Mouse (Mus musculus) cerebellum, postnatal 4 days (tissue): ENCODE results near the gene Ttc21a.
"Not testable (repeated sequence)": the region's sequence is repeated elsewhere in the genome, so short reads cannot be mapped to it uniquely, and the experiment has no call there.

Source experiments
- DNase-seq, 2 experiments: peaks; one replicate each; pipeline ENCODE4 v3.0.0; 2022; ENCODE audit warnings: low spot score in 2 of 2, mixed read lengths in 1 of 2

The Ttc21a gene

DNA sequence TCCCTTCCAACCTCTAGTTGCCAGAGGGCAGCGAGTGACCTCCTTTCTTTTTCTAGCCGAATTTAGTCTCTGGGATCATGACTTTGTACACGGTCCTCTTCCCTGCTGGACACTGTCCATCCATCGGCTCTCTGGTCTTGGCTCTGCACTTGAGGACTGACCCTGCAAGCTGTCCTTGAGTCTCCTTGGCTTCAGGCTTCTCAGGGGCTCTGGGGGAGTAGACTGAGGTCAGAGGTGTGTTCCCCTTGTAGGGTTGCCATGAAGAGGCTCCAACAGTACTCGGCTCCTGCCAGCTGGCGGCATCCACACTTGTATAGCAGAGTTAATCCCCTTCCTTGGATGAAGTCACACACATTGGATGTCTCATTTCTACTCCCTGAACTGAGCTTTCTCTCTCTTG is 62.2 kb downstream of the Ttc21a start:
- no peak for DNase-seq

DNA sequence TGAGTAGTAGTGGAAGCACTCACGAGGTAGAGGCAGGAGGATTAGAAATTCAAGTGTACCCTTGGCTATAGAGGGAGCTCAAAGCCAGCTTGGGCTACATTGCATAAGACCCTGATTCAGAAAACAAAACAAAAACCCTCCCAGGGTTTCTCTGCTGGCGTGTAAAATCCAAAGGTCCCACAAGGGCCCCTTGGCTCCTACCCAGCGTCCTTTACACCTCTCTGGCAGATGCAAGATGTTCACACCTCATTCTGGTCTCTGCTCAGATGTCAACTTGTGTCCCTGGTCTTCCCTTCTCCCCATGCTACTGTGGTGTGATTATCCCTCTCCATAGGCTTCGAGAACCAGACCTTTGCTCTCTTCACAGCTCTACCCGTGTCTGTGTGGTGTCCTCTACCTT is 63.4 kb downstream of the Ttc21a start:
- DNase-seq: no peak

DNA sequence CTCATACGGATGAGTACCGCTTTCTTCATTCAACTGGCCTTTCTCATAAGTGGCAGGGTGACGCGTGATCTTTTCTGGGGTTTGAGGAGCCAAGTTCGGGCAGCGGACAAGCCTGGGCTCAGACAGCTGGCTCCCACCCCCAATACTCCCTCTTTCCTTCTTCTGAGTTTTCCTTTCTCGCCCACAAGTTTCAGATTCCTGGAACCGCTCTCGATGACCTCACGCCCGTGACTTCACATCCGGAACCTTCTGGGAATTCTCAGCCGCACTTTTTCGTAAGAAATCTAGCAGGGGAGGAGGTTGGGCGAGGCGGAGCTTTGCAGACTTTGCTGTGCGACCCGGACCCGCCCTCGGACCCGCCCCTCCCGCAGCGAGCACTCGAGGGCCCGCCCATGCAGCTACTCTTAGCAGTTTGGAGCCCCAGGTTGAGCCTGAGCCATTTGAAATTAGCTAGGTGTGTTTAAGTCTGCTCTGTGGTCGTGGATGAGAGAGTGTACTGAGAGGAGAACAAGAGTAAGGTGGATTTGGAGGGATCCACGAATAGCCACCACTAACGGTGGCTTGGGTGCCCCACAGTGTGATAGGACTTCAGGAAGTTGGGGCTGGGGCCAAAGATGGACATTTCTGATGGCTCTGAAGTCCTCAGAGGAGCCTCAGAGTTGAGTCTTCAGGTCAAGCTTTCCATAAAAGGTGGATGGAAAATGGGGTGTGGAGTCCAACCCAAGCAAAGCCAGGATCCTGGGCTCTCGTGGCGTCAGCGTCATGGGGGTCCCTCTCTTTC is 64.7 kb downstream of the Ttc21a start:
- peak in 1 of 2 experiments; percentile 32 for DNase-seq

DNA sequence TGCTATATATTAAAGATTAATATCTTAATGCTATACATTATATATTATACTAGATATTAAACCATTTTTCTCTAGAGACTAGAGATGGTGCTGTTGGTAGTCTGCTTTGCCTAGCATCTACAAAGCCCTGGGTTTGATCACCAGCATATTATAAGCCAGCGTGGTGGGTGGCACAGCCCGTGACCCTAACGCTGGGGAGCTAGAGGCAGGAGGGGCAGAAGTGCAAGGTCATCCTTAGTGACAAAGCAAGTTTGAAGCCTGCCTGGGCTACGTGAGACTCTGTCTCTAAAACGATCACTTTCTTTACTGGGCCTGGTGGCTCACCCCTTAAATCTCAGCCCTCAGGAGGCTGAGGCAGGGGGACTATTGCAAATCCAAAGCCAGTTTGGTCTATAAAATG is 65.5 kb downstream of the Ttc21a start:
- DNase-seq: no peak

DNA sequence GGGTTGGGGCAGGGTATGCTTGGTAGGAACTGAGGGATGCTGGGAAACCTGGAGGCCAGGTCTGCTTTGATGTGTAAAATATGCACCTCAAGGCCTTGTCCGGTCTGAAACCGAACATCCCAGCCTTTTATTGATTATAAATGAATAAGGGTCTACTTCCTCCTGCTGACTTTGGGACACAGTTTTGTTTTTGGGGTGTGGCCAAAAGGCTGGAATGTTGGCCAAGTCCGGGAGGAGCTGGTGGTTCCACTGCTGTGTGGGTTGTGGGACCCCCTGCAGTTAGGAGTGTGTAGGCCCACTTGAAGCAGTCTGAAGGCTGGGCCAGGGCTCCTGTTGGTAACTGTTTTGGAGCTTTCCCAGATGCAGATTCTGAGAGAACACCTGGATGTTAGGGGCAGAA is 68.5 kb downstream of the Ttc21a start:
- DNase-seq: no peak

DNA sequence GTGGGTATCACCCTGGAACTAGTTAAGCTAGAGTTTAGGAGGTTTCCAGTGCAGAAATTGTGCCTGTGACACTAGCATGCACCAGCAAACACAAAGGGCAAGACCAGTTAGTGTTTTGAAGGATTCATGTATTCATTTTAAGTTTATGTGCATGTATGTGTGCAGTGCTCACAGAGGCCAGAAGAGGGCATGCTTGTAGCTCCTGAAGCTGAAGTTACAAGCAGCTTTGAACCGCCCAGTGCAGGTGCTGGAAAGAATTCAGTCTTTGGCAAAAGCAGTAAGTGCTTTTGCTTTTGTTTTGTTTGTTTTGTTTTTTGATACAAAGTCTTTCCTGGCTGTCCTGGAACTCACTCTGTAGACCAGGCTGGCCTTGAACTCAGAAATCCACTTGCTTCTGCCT is 70.4 kb downstream of the Ttc21a start:
- no peak for DNase-seq

DNA sequence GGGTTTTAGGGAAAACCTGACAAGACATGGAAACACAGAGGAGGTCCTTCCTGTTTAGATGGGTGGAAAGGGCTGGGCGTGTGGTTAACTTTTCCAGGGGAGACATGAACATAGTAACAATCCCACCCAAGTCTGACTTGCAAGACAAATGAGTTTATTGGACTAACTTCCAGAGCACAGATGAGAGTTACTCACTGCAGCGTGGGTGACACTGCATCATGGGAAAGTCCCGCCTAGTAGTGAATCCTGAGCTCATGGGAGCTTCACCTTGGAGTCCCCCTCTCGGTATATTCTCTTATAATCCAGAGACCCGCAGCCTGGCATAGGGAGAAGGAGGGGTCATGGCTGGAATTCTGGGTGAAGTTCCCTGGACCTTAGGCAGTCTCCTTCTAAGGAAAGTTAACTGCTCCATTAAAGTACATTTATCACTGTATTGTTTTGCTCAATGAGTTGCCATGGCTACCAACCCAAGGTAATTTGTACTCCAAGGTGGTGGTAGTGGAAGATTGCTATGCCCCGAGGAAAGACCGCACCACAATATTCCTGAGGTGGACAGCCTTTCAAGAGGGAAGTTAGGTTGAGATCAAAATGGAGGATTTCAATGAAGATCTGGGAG is 71.9 kb downstream of the Ttc21a start:
- no peak for DNase-seq

DNA sequence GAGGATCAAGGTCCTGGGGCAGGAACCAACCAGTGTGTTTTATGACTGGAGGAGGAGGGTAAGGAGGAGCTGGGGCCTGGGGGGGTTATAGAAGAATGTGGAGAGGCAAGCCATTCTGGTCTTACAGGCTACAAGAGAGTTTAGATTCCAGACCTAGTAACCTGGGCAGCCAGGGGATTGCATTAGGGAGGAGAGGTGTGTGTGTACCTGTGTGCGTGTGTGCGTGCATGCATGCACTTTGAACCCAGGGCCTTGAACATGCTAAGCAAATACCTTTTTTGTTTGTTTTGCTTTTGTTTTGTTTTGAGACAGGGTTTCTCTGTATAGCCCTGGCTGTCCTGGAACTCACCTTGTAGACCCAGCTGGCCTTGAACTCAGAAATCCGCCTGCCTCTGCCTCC is 72.5 kb downstream of the Ttc21a start:
- no peak for DNase-seq

DNA sequence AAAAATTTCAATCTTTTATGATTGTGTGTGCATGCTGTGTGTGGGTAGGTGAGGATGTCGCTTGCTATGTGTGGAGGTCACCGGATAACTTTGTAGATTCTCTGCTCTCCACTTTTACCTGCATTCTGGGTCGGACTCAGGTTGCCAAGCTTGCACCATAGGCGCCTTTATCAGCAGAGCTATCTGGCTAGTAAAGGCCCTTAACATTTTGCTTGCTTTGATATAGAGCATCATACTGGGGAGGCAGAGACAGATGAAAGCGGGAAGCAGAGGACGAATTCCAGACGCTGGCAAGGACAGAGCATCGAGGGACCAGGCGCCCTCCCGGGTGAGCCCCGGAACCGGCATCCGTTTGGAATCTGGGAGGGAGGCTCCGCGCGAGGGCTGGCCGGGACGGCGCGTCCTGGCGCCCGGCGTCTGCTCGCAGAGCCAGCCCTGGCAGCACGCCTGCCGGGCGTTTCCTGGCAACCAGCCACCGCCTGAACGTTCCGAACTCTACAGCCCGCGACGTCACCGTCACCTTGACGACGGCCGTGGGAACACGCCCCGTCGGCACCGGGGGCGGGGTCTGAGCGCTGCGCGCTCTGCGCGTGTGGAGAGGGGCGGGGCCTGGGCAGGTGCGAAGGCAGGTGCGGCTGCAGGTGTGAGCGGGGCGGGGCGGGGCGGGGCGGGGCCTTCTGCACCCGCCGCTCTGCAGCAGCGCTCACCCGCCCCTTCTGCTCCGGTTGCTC is 73.5 kb downstream of the Ttc21a start:
- peak; percentile 98 to 99 for DNase-seq

DNA sequence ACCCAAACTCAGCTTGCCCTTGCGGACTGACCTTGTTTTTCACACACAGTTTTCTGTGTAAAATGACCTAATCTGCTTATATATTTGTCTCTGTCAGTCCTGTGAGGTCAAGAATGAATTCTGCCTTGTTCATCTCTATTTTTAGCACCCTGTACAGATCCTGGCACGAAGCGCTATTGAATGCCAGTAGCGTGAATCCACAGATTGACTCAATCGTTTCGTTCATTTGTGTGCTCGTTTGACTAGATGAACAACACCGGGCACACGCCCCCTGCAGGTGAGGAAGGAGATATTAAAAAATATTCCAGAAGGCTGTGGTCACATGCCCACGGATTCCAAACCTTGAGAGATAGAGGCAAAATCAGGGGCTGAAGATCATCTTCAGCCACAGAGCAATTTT is 74.1 kb downstream of the Ttc21a start:
- peak; percentile 41 to 74 for DNase-seq

DNA sequence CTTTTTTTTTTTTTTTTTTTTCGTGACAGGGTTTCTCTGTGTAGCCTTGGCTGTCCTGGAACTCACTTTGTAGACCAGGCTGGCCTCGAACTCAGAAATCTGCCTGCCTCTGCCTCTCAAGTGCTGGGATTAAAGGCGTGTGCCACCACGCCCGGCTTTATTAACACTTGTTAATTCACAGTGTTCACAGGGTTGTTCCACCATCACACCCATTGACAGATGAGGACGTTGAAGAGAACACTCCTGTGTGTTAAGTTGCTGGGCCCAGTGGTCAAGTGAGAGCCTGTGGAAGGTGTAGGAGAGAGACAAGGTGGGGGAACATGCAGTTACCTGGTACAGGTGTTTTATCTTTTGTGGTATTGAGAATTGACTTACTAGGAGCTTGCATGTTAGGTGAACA is 74.8 kb downstream of the Ttc21a start:
- not testable (repeated sequence) for DNase-seq

DNA sequence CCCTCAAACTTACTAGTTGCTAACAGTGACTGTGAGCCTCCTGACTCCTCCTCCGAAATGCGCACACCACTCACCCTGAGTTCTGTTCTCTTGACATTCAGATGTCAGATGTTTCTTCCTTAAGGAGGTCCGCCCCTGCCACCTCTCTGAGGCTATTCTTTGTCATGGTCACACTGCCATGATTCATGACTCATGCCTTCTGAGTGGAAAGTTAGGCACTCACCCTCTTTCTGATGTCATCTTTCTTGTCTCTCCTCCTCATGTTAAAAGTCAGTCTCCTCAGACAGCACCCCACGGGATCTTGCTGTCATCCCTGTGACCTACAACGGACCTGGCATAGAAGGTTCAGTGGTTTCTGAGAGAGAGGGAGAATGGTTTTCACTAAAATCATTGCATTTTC is 75.4 kb downstream of the Ttc21a start:
- no peak for DNase-seq

DNA sequence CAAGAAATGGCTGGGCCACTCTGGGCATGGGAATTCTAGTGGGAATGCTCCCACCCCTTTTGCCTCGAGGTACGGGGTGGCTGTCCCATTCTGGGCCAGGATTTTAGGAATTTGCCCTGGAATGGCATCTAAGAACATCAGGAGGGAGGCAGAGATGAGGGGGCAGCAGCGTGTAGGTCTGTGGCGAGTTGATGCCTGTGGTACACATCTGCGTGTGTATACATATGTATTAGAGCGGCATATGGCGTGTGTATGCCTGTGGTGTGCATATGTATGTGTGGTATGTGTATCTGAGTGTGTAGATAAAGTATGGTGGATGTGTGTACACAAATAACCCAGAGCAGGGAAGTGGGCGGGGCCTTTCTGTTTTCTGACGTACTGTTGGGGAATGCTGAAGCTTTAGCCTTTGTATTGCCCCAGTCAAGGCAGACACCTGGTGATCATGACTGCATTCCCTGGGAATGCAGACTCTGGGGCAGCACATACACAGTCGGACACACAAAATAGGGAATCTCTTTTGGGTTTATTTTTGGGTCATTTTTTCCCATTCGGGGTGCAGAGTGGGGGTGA is 75.9 kb downstream of the Ttc21a start:
- DNase-seq: no peak

DNA sequence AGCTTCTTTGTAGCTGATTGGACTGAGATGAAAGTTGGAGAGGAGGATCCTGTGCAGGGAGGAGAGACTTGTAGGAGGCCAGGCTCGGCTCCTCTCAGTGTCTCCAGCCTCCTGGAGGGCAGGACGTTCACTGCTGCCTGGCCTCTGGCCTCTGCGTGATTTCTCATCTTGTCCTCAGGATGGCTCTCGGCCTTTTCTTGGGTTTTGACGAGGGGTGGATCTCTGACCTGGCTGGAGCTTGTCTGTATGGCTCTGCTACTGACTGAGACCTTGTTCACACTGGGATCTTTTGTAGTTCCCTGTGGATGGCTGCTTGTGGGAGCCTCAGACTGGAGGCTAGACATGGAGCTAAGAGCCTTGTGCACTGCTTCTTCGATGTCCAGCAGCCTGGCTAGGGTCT is 77.4 kb downstream of the Ttc21a start:
- DNase-seq: no peak

DNA sequence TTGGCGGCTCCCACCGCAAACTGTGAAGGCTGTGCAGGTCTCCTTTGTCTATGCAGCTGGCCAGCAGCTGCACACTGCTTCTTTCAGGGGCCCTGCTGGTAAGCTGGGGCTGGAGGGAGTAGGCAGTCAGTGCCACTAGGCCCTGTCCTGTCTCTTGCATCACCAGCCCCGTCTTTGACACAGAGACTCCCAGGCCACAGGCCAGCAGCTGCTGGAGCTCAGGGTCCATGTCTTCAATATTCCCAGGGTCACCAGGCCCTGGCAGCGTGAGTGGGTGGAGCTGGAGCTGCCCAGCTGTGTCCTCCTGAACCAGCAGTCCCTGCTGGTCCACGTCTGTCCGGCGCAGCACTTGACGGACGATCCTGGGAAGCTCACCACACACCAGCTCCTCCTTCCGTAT is 79.5 kb downstream of the Ttc21a start:
- no peak for DNase-seq
